Mouse (Mus musculus) midbrain, postnatal 0 days (tissue): ENCODE measurements around the gene Gm49510. TPM values are rescaled to one million over a fixed set of nuclear protein-coding genes. Genes with fewer than 3 reads are reported as not detected.
A peak's percentile ranks its signal among the peaks of the same experiment; 100 is the strongest.

Experiments used
- ATAC-seq: fragments of 200-750 bp; cut with Nextera tagmentation; 2 replicates; pipeline ENCODE4 v1.8.0; 2017; ENCODE audit warnings: moderate number of reproducible peaks, mild to moderate bottlenecking, moderate TSS enrichment, moderate library complexity; ENCODE audit not compliant: low FRiP score
- DNase-seq: peaks from one replicate; pipeline ENCODE4 v3.0.0-alpha.2; 2015; ENCODE audit warnings: low spot score
- H3K27ac ChIP-seq: fragments of 300-500 bp; sonication (generic); 2 replicates; pipeline ENCODE4 v1.5.1; 2014; ENCODE audit warnings: low read depth, mild to moderate bottlenecking, low read length, mixed read lengths
- H3K27me3 ChIP-seq: fragments of 300-500 bp; sonication (generic); 2 replicates; pipeline ENCODE4 v1.6.1; 2014; ENCODE audit warnings: low read length, control low read depth, mixed read lengths; ENCODE audit not compliant: insufficient read depth
- H3K36me3 ChIP-seq: fragments of 300-500 bp; sonication (generic); 2 replicates; pipeline ENCODE4 v1.6.1; 2014; ENCODE audit warnings: low read length, control low read depth, mixed read lengths; ENCODE audit not compliant: insufficient read depth
- H3K4me1 ChIP-seq: fragments of 300-500 bp; sonication (generic); 2 replicates; pipeline ENCODE4 v1.6.1; 2014; ENCODE audit warnings: mild to moderate bottlenecking, control low read depth, antibody characterized with exemption, low read length, mixed read lengths; ENCODE audit not compliant: insufficient read depth
- H3K4me2 ChIP-seq: fragments of 300-500 bp; sonication (generic); 2 replicates; pipeline ENCODE4 v1.6.1; 2014; ENCODE audit warnings: low read depth, mild to moderate bottlenecking, low read length, mixed read lengths; ENCODE audit not compliant: poor library complexity, severe bottlenecking
- H3K4me3 ChIP-seq: fragments of 300-500 bp; sonication (generic); 2 replicates; pipeline ENCODE4 v1.5.1; 2014; ENCODE audit warnings: low read depth, mild to moderate bottlenecking, low read length, moderate library complexity
- H3K9ac ChIP-seq: fragments of 300-500 bp; sonication (generic); replicated peaks from 2 replicates; pipeline ENCODE4 v1.6.1; 2014; ENCODE audit warnings: mild to moderate bottlenecking, low read length, moderate library complexity, mixed read lengths; ENCODE audit not compliant: poor library complexity, severe bottlenecking
- H3K9me3 ChIP-seq: fragments of 300-500 bp; sonication (generic); 2 replicates; pipeline ENCODE4 v1.6.1; 2016; ENCODE audit warnings: low read length, control low read depth
- CTCF ChIP-seq: IDR thresholded peaks from 2 replicates; pipeline ENCODE4 v1.5.1; 2016; ENCODE audit warnings: antibody characterized with exemption, mild to moderate bottlenecking
- WGBS: fragments of 180-500 bp; shearing (Covaris S2); extraction: QIAGEN DNeasy Blood & Tissue Kit; methylation state at CpG from one replicate; pipeline ENCODE4 v1.1.7; 2014; 5-methylcytosine and 5-hydroxymethylcytosine counted together
- polyA plus RNA-seq: library from polyadenylated mRNA; unstranded; fragments of >200 nt; fragmentation: Nextera tagmentation; extraction: Ambion mirVana; gene quantifications from 2 replicates; pipeline ENCODE4 v1.2.1, GENCODE M21; 2015
- total RNA-seq: library from RNA; depleted of rRNA; stranded (reverse); fragments of >200 nt; gene quantifications from 2 replicates; pipeline ENCODE4 v1.2.3, GENCODE M21; 2014

Gm49510 gene
- total and polyA plus RNA-seq, 2 experiments from 2014 or later, result 0.17 to 1.7 TPM

- WGBS, result 41% methylated on average over 7 of the region's 7 CpGs
- no peaks in the 10 kb centered on the region for H3K9me3 ChIP-seq
- ATAC-seq, result peak; percentile 35; the same call in 1 of the 2 replicates
- no peak overlapping the region for H3K4me2 ChIP-seq
- no peak overlapping the region for H3K4me3 ChIP-seq
- TF ChIP-seq CTCF, result no peak
- no peaks in the 10 kb centered on the region for H3K27me3 ChIP-seq
- H3K36me3 ChIP-seq, result no peaks in the 10 kb centered on the region
- H3K4me1 ChIP-seq, result no peaks in the 10 kb centered on the region
- peak; percentile 52 for DNase-seq
- H3K27ac ChIP-seq, result peak overlapping the region; percentile 59
- no peak overlapping the region for H3K9ac ChIP-seq
These were observed 30.6 kb upstream of the Gm49510 start for GRCm38 (mm10) chr15:78868826-78869233.

GRCm38 (mm10) chr15:78869775-78870174 lies 29.7 kb upstream of the Gm49510 start:
- ATAC-seq (no peak), DNase-seq (peak; percentile 66)
- H3K36me3 ChIP-seq, result no peaks in the 10 kb centered on the region
- no peak overlapping the region for H3K9ac ChIP-seq
- peak; percentile 82 for TF ChIP-seq CTCF
- no peak overlapping the region for H3K4me2 ChIP-seq
- no peak overlapping the region for H3K27ac ChIP-seq
- H3K4me3 ChIP-seq, result no peak overlapping the region
- 31% methylated on average over 6 of the region's 6 CpGs for WGBS
- no peaks in the 10 kb centered on the region for H3K9me3 ChIP-seq
- H3K4me1 ChIP-seq, result no peaks in the 10 kb centered on the region
- H3K27me3 ChIP-seq, result no peaks in the 10 kb centered on the region

GRCm38 (mm10) chr15:78872021-78872608 lies 27.4 kb upstream of the Gm49510 start:
- TF ChIP-seq CTCF, result peak; percentile 27
- Histone ChIP-seq H3K27ac (no peak overlapping the region), H3K36me3 (no peaks in the 10 kb centered on the region), H3K4me1 (peaks cover 5% of the 10 kb centered on the region; the same call in 1 of the 2 replicates), H3K4me2 (no peak overlapping the region), H3K9me3 (no peaks in the 10 kb centered on the region), H3K27me3 (no peaks in the 10 kb centered on the region), H3K9ac (no peak overlapping the region), H3K4me3 (no peak overlapping the region)
- DNase-seq (no peak), ATAC-seq (no peak)
- 48% methylated on average over 5 of the region's 5 CpGs for WGBS

GRCm38 (mm10) chr15:78873803-78874435 lies 25.5 kb upstream of the Gm49510 start:
- Histone ChIP-seq H3K27ac (no peak overlapping the region), H3K27me3 (no peaks in the 10 kb centered on the region), H3K9ac (no peak overlapping the region; the same call in 1 of the 2 replicates), H3K4me1 (peaks cover 8% of the 10 kb centered on the region), H3K4me3 (no peak overlapping the region), H3K4me2 (no peak overlapping the region), H3K9me3 (no peaks in the 10 kb centered on the region), H3K36me3 (no peaks in the 10 kb centered on the region)
- peak; percentile 54 for DNase-seq
- ATAC-seq, result no peak
- 44% methylated on average over 13 of the region's 13 CpGs for WGBS
- peak; percentile 13; the same call in 1 of the 2 replicates for TF ChIP-seq CTCF

- Histone ChIP-seq H3K36me3 (peaks cover 6% of the 10 kb centered on the region; the same call in 1 of the 2 replicates), H3K27ac (peak overlapping the region; percentile 99; the same call in 1 of the 2 replicates), H3K4me3 (no peak overlapping the region), H3K9me3 (no peaks in the 10 kb centered on the region), H3K9ac (no peak overlapping the region), H3K4me2 (no peak overlapping the region), H3K4me1 (peaks cover 11% of the 10 kb centered on the region), H3K27me3 (no peaks in the 10 kb centered on the region)
- no peak for ATAC-seq
- WGBS, result 78% methylated on average over 8 of the region's 8 CpGs
- DNase-seq, result no peak
- no peak for TF ChIP-seq CTCF
These were observed 24.5 kb upstream of the Gm49510 start for GRCm38 (mm10) chr15:78874989-78875388.

- Histone ChIP-seq H3K36me3 (peaks cover 9% of the 10 kb centered on the region; the same call in 1 of the 2 replicates), H3K4me1 (peaks cover 11% of the 10 kb centered on the region), H3K9me3 (no peaks in the 10 kb centered on the region), H3K4me2 (peak overlapping the region; percentile 84), H3K27ac (peak overlapping the region; percentile 99), H3K4me3 (peak overlapping the region; percentile 64), H3K9ac (peak overlapping the region; percentile 91; the same call in 1 of the 2 replicates), H3K27me3 (no peaks in the 10 kb centered on the region)
- DNase-seq, result no peak
- no peak for TF ChIP-seq CTCF
- WGBS, result 81% methylated on average over 5 of the region's 5 CpGs
- ATAC-seq, result no peak
These were observed 23.9 kb upstream of the Gm49510 start for GRCm38 (mm10) chr15:78875537-78875936.
